Mouse (Mus musculus): ENCODE results near the gene Lat2. TPM values are rescaled to one million over a fixed set of nuclear protein-coding genes. Genes with fewer than 3 reads are reported as not detected.

Lat2 gene
- total RNA-seq, 4 experiments from 2014 or later = 0.59 to 1.9 (median 0.88) TPM; not detected in 1

GRCm38 (mm10) chr5:134613727-134614126 lies 1.1 kb downstream of the Lat2 start:
- DNase-seq (ENCODE audit: low spot score in 2 of 2) = no peak

GRCm38 (mm10) chr5:134611810-134612521 lies 2.9 kb downstream of the Lat2 start:
- DNase-seq (ENCODE audit: low spot score in 2 of 2) = no peak

GRCm38 (mm10) chr5:134609916-134610643 lies 4.7 kb downstream of the Lat2 start:
- DNase-seq (ENCODE audit: low spot score in 2 of 2) = no peak

DNA sequence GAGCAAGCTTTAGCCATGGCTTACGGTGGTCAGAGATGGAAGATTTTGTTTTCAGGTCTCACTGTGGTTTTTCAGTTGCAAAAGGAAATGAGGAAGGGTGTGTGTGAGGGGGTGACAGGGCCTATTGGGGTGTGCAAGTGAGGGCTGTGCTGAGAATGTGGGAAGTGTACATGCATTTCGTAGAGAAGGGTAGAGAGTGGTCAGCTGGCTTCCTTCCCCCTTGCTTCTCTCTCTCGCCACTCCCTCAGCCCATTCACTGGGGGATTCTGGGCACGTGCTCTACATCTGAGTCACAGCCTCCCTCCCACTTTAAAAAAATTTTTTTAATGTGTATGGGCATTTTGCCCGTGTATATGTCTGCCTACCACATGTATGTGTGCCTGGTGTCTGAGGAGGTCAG lies 7.7 kb downstream of the Lat2 start:
- DNase-seq (ENCODE audit: low spot score in 2 of 2) = no peak

DNA sequence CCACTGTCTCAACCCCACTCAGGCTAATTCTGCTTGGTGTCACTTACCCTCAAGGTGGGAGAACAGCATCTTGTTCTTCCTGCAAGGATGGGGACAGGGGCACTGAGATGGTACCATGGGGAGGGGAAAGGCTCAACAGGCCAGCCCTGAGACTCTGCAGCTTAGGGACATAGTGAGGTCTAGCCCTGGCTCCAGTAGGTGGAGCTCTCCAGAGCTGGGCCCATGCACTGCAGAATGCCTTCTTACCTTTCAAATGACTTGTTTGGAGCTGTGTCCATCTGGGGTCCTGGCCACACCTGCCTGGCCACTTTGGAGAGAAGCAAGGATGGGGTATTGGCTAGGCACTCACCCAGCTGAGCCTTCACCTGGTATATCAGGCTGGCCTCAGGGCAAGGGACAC lies 8.5 kb downstream of the Lat2 start:
- DNase-seq (ENCODE audit: low spot score in 2 of 2) = no peak

GRCm38 (mm10) chr5:134604376-134604775 lies 10.4 kb downstream of the Lat2 start:
- DNase-seq (ENCODE audit: low spot score in 2 of 2) = no peak

GRCm38 (mm10) chr5:134597711-134598110 lies 17.1 kb downstream of the Lat2 start:
- DNase-seq (ENCODE audit: low spot score in 2 of 2) = peak; percentile 22 to 33

- DNase-seq (ENCODE audit: low spot score in 2 of 2) = no peak
Observed at GRCm38 (mm10) chr5:134593093-134593492, 21.7 kb downstream of the Lat2 start.

- DNase-seq (ENCODE audit: low spot score in 2 of 2) = no peak
Observed at GRCm38 (mm10) chr5:134592026-134592581, 22.7 kb downstream of the Lat2 start.

DNA sequence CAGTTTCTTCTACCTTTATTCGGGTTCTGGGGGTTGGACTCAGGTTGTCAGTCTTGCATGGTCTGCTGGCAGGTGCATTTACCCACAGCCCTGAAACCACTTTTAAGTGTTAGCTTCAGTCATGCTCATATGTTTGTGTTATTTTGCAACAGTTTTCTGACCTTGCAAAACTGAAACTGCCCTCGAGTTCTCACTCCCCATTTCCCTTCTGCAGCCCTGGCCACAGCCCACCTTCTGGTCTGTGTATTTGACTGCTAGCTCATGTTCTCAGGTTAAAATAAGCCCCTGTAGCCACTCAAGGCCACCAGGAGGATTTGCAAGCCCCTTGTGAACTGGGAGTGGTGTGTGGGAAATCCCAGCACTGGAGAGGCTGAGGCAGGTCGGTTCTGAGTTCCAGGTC lies 24.9 kb downstream of the Lat2 start:
- DNase-seq (ENCODE audit: low spot score in 2 of 2) = no peak

DNA sequence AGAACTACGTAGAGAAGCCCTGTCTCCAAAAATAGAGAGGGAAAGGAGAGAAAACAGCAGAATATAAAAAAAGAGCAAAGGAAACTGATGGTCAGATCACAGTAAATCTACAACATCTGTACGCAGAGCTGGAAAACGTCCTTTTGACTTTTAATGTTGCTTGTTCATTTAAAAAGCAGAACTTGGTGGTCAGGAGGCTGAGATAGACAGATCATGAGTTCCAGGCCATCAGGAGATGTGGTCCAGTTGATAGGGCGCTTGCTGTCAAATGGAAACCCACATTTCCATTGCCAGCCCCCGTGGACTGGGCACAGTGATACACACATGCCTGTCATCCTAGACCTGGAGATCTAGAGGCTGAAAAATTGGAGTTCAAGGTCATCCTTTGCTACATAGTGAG lies 30.0 kb downstream of the Lat2 start:
- no peak for DNase-seq (ENCODE audit: low spot score in 2 of 2)

GRCm38 (mm10) chr5:134583884-134584213 lies 31.0 kb downstream of the Lat2 start:
- DNase-seq (ENCODE audit: low spot score in 2 of 2) = no peak

DNA sequence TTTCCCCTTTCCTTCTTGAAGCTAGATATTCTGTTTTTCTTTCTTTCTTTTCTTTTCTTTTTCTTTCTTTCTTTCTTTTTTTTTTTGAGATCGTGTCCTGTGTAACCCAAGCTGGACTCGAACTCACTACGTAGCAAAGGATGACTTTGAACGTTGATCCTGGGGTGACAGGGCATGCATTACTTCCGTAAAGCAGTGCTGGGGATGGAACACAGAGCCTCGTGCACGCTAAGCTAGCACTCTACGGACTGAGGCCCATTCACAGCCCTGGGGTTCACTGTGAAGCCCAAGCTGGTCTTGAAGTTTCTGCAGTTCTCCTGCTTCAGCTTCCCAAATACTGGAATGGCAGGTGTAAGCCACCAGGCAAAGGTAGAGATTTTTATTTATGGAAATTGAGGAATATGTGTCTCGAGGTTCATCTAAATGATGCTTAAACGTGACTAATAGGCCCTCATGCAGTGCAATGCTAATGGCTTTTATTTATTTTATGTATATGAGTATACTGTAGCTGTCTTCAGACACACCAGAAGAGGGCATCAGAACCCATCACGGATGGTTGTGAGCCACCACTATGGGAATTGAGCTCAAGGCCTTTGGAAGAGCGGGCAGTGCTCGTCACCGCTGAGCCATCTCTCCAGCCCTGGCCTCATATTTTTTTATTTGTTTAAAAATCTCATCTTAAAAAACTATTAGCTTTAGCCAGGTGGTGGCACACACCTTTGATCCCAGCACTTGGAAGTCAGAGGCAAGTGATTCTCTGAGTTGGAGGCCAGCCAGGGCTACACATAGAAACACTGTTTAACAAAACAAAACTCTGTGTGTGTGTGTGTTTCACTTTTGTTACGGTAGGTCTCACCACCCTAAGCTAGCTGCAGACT lies 31.6 kb downstream of the Lat2 start:
- DNase-seq (ENCODE audit: low spot score in 2 of 2) = no peak

DNA sequence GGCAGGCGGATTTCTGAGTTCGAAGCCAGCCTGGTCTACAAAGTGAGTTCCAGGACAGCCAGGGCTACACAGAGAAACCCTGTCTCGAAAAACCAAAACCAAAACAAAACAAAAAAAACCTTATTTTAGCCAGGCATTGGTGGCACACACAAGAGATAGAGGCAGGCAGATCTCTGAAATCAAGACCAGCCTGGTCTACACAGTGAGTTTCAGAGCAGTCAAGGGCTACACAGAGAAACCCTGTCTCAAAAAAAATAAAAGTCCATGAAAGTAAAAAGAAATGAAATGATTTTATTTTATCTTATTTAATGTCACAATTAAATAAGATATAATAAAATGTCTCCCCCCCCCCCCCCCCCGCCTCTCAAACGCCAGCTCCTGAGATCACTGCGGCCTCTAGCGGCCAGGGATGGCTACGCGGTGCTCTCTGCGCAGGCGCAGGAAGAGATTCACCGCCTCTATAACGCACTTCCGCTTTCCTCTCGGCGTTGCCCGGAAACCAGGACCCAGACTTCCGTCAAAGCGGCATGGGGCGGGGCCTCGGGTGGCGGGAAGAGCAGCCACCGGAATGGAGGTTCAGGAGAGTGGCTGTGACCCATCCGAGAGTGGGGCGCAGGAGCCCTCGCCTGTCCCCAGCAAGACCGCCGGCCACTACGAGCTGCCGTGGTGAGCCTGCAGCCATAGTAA lies 32.5 kb downstream of the Lat2 start:
- peak; percentile 94 to 95 for DNase-seq (ENCODE audit: low spot score in 2 of 2)

- no peak for DNase-seq (ENCODE audit: low spot score in 2 of 2)
Observed at GRCm38 (mm10) chr5:134581146-134581545, 33.7 kb downstream of the Lat2 start, which contains the start of gene Rfc2. TSS of gene Rfc2 (plus strand) at chr5:134581366.

GRCm38 (mm10) chr5:134579135-134579534 lies 35.7 kb downstream of the Lat2 start:
- DNase-seq (ENCODE audit: low spot score in 2 of 2) = no peak

GRCm38 (mm10) chr5:134577534-134577933 lies 37.3 kb downstream of the Lat2 start:
- DNase-seq (ENCODE audit: low spot score in 2 of 2) = no peak

DNA sequence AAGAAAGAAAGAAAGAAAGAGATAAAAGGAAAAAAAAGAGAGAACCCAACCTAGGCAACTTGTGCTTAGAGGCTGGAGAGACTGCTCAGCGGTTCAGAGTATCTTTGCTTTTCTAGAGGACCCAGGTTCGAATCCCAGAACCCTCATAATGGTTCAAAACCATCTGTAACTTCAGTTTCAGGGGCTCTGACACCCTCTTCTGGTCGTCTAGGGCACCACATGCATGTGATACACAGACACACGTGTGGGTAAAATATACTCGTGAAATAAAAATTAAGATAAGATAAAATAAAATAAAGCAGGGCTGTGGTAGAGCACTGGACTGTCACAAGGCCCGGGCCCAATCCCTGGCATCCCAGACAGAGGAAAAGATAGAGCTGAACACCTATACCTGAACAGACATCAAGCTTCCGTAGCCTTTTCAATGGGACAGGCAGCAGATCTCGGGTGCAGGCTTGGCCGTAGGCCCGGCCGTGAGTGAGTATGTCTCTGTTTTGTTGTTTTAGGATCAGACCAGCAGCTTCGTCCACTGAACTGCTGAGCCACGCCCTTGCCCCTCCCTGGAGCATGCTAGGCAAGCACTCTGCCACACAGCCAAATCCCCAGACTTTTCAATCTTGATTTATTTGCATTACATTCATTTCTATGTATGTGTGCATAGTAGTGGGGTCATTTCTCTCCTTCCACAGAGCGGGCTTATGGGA lies 38.2 kb downstream of the Lat2 start:
- DNase-seq (ENCODE audit: low spot score in 2 of 2) = no peak

DNA sequence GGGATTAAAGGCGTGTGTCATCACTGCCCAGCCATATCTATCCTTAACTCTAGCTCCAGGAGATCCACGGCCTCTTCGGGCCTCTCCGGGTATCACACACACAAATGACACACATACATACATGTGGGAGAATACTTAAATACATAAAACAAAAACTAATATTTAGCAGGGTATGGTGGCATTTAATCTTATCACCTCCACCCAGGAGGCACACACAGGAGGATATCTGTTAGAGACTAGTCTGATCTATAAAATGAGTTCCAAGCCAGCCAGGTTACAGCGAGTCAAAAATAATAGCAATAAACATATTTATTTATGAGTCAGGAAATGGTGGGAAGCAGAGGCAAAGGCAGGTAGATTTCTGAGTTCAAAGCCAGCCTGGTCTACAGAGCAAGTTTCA lies 39.0 kb downstream of the Lat2 start:
- DNase-seq (ENCODE audit: low spot score in 2 of 2) = no peak

GRCm38 (mm10) chr5:134572508-134573214 lies 42.2 kb downstream of the Lat2 start:
- no peak for DNase-seq (ENCODE audit: low spot score in 2 of 2)

Data from gastrocnemius, adult 8-10 months (tissue).